Mouse (Mus musculus) cerebellum, postnatal 14 days (tissue): ENCODE data around the gene Fam161a.
A peak's percentile ranks its signal among the peaks of the same experiment; 100 is the strongest.

Experiments
- DNase-seq, 2 experiments: peaks; one replicate each; pipeline ENCODE4 v3.0.0; 2021; ENCODE audit warnings: mixed read lengths in 2 of 2

Gene Fam161a

GRCm38 (mm10) chr11:22991218-22991835, 16.0 kb upstream of the Fam161a start:
- DNase-seq, result no peak

- DNase-seq, result peak in 1 of 2 experiments; percentile 43
Measured at GRCm38 (mm10) chr11:22994271-22994670, 13.1 kb upstream of the Fam161a start.

GRCm38 (mm10) chr11:22995461-22995860, 11.9 kb upstream of the Fam161a start:
- DNase-seq, result no peak

- DNase-seq, result no peak
Measured at GRCm38 (mm10) chr11:22998308-22998707, 9.0 kb upstream of the Fam161a start.

GRCm38 (mm10) chr11:23005276-23005675, 2.1 kb upstream of the Fam161a start:
- no peak for DNase-seq

GRCm38 (mm10) chr11:23007166-23007480, 208 bp upstream of the Fam161a start:
- no peak for DNase-seq

- DNase-seq, result peak; percentile 87 to 90
Measured at GRCm38 (mm10) chr11:23008181-23008823, 971 bp downstream of the Fam161a start.

- DNase-seq, result no peak
Measured at GRCm38 (mm10) chr11:23008824-23009200, 1.5 kb downstream of the Fam161a start.

GRCm38 (mm10) chr11:23013096-23013495, 5.8 kb downstream of the Fam161a start:
- no peak for DNase-seq

- no peak for DNase-seq
Measured at GRCm38 (mm10) chr11:23013580-23014294, 6.4 kb downstream of the Fam161a start.

GRCm38 (mm10) chr11:23014996-23015395, 7.7 kb downstream of the Fam161a start:
- DNase-seq, result no peak

- no peak for DNase-seq
Measured at GRCm38 (mm10) chr11:23017943-23018342, 10.6 kb downstream of the Fam161a start.

GRCm38 (mm10) chr11:23020116-23020770, 12.9 kb downstream of the Fam161a start:
- DNase-seq, result no peak

- DNase-seq, result no peak
Measured at GRCm38 (mm10) chr11:23020841-23021240, 13.5 kb downstream of the Fam161a start.

- no peak for DNase-seq
Measured at GRCm38 (mm10) chr11:23023155-23023554, 15.8 kb downstream of the Fam161a start.

- no peak for DNase-seq
Measured at GRCm38 (mm10) chr11:23024169-23024568, 16.8 kb downstream of the Fam161a start.

- no peak for DNase-seq
Measured at GRCm38 (mm10) chr11:23028957-23029356, 21.6 kb downstream of the Fam161a start.

GRCm38 (mm10) chr11:23029399-23029798, 22.1 kb downstream of the Fam161a start:
- no peak for DNase-seq

- no peak for DNase-seq
Measured at GRCm38 (mm10) chr11:23047252-23047651, 39.9 kb downstream of the Fam161a start.

- DNase-seq, result no peak
Measured at GRCm38 (mm10) chr11:23047663-23048582, 40.6 kb downstream of the Fam161a start.

GRCm38 (mm10) chr11:23049642-23050041, 42.3 kb downstream of the Fam161a start:
- no peak for DNase-seq

- DNase-seq, result no peak
Measured at GRCm38 (mm10) chr11:23052353-23052752, 45.0 kb downstream of the Fam161a start.

GRCm38 (mm10) chr11:23063153-23063552, 55.8 kb downstream of the Fam161a start:
- no peak for DNase-seq
